Mouse (Mus musculus) retina, embryonic 14.5 days (tissue): ENCODE measurements around the gene Tcf20.

Experiments
- DNase-seq: peaks from one replicate; pipeline ENCODE4 v3.0.0-alpha.2; 2015; ENCODE audit warnings: low spot score

Tcf20 gene

DNA sequence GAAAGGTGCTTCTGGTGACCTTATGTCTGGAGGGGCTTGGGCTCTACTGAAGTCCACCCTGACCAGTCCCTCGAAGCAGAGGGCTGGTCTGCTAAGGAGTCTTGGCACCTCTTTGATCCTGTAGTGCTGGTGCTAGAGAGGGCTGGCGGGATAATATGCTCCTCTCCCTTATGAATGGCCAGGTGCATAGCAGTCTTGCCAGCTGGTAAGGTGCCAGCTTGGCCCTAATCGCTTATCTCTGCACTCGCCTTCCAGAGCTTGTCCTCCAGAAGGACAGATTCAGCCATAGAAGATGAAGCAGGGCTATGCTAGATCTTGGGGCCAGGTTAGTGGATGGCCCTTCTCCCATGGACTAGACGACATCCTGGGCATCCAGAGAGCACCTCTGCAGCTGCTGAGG is 64.1 kb downstream of the Tcf20 start:
- DNase-seq: no peak

DNA sequence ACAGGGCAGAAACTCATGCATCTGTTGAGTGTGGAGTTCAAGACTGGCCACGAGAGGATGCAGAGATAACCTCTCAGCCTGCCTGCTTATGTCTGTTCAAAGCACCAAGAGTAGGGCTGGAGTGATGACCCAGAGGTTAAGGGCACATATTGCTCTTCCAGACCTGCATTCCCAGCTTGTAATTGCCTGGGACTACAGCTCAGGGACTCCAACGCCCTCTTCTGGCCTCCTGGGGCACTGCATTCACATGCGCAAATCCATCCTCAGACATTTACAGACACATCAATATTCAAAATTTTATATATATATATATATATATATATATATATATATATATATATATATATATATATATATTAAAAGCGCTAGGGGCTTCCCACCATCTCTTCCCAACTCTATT is 64.9 kb downstream of the Tcf20 start:
- DNase-seq: no peak

DNA sequence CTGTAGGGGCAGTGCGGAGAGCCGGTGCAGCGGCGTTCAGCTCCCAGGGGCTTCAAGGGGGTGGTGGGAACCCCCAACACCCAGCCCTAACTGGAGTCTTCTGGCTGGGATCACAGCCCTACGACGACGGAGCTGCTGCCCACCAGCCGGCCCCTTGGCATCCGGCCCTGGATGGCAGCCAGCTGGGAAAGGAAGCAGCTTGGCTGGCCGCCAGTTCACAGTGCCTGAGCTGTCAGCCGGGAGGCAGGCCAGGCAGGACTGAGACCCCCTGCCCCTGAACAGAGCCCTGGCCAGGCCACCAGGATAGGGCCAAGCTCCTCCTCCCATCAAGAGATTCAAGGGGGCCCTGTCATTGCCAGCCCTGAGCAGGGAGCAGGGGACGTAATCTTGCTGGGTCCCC is 65.6 kb downstream of the Tcf20 start:
- DNase-seq: peak; percentile 61

DNA sequence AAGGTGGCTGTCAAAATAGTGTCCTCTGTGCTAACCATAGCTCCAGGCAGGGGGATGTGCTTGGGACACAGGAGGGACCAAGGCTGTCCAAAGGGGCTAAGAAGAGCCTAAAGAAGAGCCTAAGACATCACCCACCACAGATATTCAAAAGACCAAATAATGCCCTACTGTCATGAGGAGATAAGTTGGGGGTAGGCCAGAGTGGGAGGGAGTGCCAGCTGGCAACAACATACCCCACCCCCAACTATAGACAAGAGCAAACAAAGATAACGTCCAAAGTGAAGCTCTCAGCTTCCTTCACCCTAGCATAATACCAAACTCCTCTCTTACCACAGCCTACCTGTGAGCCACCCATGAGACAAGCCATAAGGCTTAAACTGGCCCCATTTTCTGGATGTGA is 66.1 kb downstream of the Tcf20 start:
- DNase-seq: no peak

DNA sequence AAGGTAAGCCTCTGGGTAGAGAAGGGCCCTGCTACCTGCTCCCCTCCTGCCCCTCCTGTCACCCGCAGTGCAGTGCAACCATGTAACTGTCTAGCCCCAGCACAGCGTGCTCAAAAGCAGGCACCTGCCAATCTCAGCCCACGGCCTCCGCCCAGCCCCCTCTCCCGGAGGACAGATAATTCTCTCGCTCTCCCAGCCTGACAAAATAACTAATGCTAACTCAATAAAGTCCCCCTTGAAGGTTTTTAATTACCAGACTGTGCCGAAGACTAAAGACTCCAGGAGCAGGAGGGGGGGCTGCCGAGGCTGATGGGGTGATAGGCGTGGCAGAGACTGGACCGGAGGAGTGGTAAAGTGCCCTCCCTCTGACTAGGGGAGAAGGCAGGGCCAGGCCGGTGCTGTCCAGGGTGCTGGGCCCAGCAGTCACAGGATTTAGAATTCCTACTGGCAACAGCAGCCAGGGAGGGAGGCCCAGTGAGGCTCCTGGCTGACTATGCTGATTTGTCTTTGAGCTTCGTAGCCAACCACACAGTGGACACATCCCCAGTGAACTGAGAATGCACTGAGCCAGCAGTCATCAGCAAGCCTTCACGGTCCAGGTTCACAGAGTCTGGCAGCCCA is 66.7 kb downstream of the Tcf20 start:
- DNase-seq: peak; percentile 75

DNA sequence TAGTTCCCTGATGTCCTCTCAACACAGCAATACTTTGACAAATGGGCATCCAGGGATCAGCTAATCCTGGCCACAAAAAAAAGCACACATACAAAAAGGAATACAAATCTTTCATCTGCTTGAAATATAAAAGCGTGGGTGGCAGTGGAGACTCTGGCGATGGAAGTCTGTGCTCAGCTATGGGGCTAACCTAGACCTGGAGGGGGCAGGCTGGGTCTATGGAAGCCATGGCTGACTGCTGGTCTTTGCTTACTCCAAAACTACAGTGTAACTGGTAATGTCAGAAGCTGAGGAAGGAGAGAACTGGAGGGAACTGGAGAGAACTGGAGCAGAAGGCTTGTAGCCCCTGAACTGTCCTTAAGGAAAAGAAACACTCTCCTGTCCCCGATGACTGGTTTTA is 69.7 kb downstream of the Tcf20 start:
- no peak for DNase-seq

DNA sequence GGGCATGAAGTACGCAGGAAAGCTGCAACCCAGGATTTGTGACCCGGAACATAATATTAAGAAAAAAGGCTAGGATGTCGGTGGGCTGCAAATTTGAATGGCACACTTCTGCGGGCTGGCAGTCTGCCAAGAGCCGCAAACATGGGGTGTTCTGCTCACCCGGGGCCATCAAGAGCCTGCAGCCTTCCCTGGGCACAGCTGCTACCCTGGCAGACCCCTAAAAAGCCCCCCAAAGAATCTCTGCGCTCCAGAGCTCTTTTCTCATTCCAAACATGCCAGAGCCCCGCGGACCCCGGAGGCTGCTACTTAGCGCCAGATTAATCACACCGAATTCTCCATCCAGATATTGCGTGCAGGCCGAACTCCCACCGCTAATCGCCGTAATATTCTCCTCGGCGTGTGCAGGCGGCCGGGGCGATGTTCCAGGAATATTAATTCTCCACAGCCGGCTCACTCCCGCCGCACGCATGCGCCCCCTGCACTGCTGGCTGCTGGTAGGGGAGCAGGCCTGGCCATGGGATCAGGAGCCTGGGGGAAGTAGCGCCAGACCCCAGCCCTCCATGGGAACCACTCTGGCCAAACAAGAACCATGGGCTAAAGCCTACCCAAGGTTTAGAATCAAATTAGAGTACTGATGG is 70.3 kb downstream of the Tcf20 start:
- peak; percentile 51 for DNase-seq

DNA sequence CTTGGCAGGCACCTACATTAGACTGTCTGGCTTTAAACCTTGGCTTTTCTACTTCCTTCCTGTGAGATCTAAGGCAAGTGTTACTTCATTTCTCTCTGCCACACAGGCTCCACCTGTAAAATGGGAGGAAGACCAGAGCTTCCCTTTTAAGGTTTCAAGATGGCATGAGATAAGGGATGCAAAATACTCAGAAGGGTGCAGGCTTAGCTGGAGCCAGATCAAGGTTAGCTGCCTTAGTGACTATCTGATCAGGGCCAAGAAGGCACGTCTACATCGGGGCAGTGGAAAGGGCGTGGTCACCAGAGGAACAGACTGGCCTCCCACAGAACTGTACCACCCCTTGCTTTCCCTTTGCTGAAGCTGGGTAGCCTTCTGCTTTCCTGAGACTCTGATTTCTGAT is 73.2 kb downstream of the Tcf20 start:
- DNase-seq: no peak

DNA sequence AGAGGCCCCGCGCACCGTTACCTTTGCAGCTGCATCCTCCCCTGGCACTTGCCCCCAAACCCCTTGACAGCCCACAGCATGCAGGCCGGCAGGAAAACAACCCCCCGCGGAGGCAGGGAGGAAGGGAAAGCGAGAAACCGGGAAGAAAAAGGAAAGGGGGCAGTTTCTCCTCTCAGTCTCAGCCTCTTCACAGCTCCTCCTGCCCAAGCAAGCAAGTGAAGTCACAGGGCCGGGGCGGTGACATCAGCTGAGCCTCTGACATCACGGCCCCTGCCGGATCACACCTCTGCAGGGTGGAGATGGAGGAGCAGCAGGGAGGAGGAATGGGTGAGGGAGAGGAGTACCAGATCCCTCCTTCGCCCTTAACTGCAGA is 75.7 kb downstream of the Tcf20 start:
- peak; percentile 56 for DNase-seq

DNA sequence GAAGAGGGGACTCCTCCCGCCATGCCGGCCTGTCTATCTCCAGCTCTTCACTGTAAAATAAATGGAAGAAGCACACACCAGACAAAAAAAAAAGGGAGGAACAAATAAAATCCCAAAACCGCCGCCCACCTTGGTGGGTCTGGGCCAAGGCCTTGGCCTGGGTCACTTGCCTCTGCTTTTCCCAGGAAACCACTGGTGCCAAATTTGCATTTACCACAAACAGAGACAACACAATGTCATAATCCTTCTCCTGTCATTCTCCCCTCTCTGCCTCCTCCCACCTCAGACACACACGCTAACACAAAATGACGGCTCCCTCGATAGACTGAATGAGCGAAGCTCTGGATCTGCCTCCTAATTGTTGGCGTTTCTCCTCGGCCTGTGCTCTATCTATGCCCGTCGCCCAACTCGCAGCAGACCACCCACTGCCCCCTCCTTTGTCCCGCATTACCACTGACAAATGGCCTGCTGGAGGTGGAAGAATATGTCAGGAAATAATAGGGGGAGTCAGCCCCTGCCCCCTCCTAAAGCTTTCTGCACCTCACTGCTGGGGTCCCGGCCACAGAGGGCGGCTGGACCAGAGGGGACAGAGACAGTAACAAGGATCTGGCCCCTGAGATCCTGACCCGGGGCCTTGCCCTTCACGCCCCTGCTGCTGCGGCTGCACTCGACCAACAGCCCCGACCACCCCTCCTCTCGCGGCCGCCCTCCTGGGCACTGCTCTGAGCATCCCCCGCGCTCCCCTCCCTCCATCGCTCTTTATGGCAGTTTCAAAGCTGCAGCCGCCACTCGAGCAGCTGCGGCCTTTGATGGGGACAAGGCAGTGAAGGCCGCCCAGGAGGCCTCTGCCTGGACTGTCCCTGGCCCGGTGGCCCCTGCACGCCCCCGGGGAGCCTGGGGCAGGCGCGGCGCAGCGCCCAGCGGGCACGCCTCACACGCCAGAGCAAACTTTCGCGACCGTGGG is 76.4 kb downstream of the Tcf20 start:
- DNase-seq: peak; percentile 81

DNA sequence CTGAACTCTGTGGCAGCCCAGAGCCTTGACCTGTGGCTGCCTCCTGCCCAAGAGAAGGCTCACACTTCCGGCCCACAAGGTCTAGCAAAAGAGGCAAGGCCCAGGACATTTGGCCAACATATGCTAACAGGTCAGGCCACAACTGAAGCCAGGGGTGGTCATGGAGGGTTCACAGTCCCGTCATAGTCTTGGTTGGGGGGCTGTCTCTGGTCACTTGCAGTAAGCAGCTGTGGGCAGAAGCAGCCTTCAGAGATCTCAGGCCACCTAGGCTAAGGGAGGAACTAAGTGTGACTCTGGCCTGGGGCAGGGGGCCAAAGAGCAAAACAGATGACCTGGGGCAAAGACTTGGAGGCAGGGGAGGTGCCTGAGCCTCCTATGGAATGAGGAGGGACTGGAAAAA is 77.1 kb downstream of the Tcf20 start:
- no peak for DNase-seq

DNA sequence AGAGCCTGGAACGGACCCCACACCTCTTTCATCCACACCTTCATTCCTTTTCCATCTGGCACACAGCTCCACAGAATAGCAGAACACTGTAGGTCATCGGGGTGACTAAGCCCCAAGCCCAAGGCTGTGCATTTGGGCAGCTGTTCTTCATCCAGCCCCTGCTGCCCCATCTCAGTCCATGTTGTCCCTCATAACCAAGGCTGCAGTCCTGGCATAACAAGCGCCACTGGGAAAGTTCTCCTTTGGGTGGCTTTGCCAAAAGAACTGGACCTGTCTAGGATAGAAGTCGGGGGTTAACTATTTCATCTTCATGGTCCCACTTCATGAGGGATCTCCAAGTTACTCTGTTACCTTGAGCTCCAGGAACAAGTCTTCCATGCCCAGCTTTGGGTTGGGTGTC is 77.9 kb downstream of the Tcf20 start:
- DNase-seq: no peak

DNA sequence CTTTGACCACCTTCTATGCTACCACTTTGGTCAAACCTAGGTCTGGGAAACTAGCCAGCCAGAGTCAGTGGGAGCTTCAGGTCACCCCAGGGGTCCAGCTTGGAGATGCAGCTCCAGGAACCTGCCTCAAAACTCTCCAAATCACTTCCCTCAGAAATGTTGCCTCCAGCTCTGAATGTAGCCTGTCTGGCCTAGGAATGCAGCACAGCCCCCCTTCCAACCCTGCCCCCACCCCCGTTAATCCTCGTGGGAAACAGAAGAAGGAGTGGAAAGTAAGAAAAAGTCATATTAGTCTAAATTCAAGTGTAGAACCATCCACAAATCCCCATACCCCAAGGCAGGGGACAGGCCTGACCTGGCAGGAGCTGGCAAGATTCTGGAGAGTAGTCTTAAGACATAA is 79.2 kb downstream of the Tcf20 start:
- no peak for DNase-seq

DNA sequence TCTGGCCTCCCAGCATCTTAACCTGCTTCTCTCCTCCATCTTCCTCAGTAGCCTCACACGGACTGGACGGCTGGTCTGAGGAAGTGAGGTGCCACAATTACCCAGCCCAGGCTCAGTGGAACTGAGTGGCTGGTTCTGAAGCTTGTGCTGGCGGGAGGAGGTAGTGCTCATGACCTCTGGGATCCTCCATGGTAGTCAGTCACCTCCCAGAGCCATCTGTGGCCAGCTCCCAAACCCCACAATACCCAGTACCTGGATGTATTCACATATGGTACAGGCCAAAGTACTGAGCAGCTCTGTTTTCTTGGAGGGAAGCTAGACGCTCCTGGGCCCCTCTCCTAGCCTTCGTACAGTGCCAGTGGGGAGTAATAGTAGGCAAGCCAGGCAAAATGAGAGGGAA is 80.4 kb downstream of the Tcf20 start:
- no peak for DNase-seq

DNA sequence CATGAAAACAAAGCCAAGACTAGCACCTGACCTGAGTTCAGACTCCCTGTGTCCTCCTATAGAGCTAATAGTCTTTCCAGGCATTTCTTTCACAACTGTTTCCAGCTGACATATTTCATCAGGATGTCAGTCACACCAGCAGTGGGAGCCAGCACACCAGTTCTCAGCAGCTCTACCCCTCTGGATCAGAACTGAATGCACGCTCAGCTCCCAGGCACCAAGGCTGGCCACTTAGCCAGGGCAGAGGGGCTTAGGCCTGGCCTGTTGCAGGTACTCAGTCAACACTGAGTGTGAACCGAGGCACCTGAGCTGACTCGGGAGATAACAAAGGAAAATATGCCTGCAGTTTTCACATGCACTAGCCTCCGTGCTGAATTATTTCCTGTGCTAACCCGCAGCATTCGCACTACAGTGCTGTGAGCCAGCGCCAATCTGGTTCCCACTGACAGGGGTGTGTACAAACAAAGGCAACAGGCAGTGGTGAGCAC is 81.1 kb downstream of the Tcf20 start:
- DNase-seq: no peak

DNA sequence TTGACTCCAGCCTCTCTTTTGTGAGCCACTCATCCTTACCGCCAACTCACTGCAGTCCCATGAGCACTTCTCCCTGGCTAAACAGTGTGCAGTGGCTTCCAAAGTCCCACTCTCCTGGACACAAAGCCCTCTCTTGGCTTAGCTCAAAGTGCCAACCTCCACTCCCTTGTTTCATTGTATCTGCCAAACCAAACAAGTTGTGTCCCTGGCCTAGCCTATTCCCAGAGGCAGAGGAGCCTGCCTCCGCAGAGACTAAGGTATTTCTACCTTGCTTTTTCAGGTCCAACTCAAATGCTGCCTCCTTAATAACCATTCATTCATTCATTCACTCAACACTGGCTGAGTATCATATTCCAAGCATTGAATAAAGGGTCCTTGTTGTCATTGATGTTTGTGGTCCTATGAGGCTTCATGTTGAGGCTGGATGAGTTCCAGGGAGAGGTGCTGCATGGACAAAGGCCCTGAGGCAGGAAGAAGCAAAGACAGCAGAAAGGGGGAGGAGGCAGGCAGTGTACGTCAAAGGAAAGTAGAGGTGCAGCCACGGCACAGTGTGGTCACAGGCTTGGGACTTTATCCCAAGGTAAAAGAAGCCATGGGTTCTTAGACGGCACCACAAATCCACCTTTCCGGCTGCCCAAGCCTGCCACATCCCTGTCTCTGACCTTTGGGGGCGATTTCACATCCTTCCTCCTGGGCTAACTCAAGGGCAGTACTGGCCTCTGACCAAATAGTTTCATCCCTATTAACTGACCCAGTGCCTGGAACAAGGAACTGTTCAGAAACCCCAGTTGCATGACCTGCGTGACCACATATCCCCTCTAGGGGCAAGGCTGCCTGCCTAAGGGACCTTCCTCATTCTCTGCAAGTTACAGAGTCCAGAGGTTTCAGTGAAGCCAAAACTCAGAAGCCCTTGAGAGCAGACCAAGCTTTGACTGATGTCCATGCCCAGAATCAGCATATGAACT is 82.0 kb downstream of the Tcf20 start:
- no peak for DNase-seq

DNA sequence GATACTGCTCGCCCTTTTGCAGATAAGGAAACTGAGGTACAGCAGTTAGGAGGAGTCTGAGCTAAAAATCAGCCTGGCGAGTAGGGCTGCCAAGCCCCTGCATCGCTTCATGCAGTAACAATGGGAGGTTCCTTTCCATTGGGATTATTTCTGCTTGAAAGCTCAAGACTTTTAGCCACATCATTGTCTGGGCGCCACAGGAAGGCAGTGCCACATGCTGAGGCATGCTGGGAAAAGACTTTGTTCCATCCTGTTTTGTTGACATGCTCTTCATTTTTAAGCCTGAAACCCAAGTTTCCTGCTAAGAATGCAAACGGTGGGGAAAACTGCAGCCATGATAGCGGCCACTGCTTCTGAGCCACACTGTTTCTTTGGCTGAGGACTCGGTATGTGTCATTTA is 83.1 kb downstream of the Tcf20 start:
- peak; percentile 77 for DNase-seq

DNA sequence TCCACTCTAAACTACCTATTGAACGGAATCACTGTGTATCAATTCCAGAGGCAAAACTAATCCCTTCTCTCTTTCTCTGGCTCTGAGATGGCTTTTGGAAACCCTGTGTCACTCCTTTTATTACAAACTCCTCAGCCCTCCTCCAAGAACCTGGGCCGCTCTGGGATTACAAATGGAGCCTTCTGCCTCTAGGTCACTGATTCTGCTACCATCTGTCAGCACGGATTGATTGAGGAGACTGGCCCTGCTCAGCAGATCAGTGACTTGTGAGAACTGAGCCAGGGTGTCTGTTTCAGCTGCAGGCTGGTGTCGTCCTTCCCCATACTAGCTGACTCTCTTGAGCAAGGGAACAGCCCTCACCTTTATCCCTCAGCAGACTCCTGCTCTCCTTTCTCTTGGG is 85.2 kb downstream of the Tcf20 start:
- peak; percentile 54 for DNase-seq

DNA sequence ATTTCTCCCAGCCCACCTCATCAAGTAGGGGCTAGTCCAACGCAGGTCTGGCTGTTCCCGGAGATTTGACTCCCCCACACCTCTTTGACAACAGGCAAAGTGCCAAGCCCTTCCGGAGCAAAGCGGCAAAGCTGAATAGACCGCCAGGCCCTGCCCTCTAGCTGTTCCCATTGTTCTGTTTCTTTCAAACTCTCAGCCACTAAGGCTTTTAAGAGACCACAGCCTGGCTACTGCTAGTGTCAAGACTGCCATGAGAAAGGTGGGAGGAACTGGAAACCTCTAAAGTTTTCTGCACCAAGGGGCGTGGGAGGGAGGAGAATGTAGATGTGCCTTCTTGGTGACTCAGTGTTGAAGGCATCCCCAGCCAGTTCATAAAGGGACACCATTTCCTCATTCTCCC is 86.4 kb downstream of the Tcf20 start:
- no peak for DNase-seq

DNA sequence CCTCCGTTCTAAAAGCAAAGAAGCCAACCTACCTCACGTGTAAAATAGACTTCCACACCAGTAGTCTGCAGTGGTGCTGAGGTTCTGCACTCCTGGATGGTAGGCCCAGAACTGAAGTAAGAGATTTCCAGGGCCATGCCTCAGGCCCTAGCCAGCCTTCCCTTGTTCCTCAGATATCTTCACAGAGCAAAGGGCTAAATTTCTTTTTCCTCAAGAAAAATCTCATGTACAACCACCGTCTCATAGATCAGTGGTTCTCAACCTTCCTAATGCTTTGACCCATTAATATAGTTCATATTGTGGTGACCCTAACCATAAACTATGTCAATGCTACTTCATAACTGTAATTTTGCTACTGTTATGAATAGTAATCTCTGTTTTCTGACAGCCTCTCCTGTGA is 87.3 kb downstream of the Tcf20 start:
- no peak for DNase-seq

DNA sequence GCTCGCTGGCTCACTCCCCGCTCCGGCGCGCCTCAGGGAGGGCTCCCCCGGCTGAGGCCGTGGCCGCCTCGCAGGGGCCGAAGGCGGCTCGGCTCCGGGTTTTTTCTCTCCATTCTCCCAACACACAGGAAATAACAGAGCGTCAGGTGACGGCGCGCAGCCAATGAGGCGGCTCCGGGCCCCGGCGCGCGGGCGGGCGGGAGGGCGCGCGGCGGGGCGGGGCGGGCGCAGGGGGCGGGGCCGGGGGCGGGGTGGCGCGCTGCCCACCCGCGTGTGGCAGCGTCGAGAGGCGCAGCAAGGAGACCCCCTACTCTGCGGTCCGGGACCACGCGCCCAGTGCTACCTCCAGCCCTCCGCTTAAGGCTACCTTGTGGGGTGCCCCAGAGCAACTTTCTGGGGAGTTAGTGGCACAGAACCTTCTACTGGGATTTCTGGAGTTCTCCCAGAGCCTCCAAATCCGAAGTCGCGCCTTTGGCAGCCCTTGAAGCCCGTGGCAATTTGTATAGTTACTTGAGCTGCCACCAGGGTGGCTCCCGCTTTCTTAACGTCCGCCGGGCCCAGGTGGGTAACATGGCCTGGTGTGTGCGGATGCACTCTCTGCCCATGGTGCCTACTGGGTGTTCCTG is 87.9 kb downstream of the Tcf20 start:
- DNase-seq: peak; percentile 85
